ENCODE assay signal across 8 mouse cellular contexts in genomic region chr1:106796987-106797779, GRCm38 (mm10). TPM values are rescaled to one million over a fixed set of nuclear protein-coding genes. Genes with fewer than 3 reads are reported as not detected.
DNase-seq lines count a peak whose midpoint lies in the region; ATAC-seq and TF ChIP-seq lines count a peak whose summit lies in the region.

No protein-coding gene starts in this region.

- no peak for TF ChIP-seq CTCF in kidney, adult 2 months (conservative IDR thresholded peaks at IDR 0.05; ENCODE audit: insufficient read depth, insufficient read length, low read depth, low read length)

- H3K9me3 ChIP-seq in hindbrain, embryonic 14.5 days (ENCODE audit: control insufficient read depth, low read length) = no peaks in the 10 kb centered on the region
- H3K9me3 ChIP-seq in midbrain, embryonic 13.5 days = no peaks in the 10 kb centered on the region

- H3K27me3 ChIP-seq in kidney, adult 2 months (replicated peaks; ENCODE audit: control insufficient read depth, insufficient read depth, low read length) = no peaks in the 10 kb centered on the region
- no peaks in the 10 kb centered on the region for H3K27me3 ChIP-seq in hindbrain, embryonic 14.5 days (ENCODE audit: control insufficient read depth, insufficient read depth, low read length)
- H3K27me3 ChIP-seq in midbrain, embryonic 13.5 days = no peaks in the 10 kb centered on the region

- H3K4me3 ChIP-seq in kidney, adult 2 months (ENCODE audit: insufficient read depth, low read depth, low read length) = peak overlapping the region; percentile 95; the same call in 1 of the 2 replicates
- H3K4me3 ChIP-seq in brown adipose tissue, adult 24 weeks (ENCODE audit: insufficient read depth, low read depth, low read length) = peak overlapping the region; percentile 43; the same call in 1 of the 2 replicates
- peak overlapping the region; percentile 80 for H3K4me3 ChIP-seq in hindbrain, embryonic 14.5 days (replicated peaks; ENCODE audit: low read length)
- H3K4me3 ChIP-seq in midbrain, embryonic 13.5 days (replicated peaks) = peak overlapping the region; percentile 100

- 0 out of 2 replicates have a peak overlapping the region, but pooled peaks have one; percentile 34 for H3K9ac ChIP-seq in hindbrain, embryonic 14.5 days
- H3K9ac ChIP-seq in midbrain, embryonic 13.5 days (replicated peaks) = 0 out of 2 replicates have a peak overlapping the region, but pooled peaks have one; percentile 97

- peak overlapping the region; percentile 62 for H3K4me2 ChIP-seq in hindbrain, embryonic 14.5 days (replicated peaks)
- peak overlapping the region; percentile 72 for H3K4me2 ChIP-seq in midbrain, embryonic 13.5 days (replicated peaks)

- no peaks in the 10 kb centered on the region for H3K36me3 ChIP-seq in kidney, adult 2 months (ENCODE audit: control insufficient read depth, insufficient read depth, low read length)
- H3K36me3 ChIP-seq in hindbrain, embryonic 14.5 days (replicated peaks; ENCODE audit: control insufficient read depth, insufficient read depth) = no peaks in the 10 kb centered on the region
- H3K36me3 ChIP-seq in midbrain, embryonic 13.5 days = no peaks in the 10 kb centered on the region

- no peak for DNase-seq in kidney, adult 2 months
- DNase-seq in kidney, adult 9 months = no peak
- no peak for DNase-seq in hindbrain, embryonic 14.5 days (ENCODE audit: low spot score)
- DNase-seq in adrenal gland, postnatal 14 days = no peak
- DNase-seq in adrenal gland, postnatal 25 days = no peak
- no peak for DNase-seq in cerebellum, postnatal 14 days

- WGBS in kidney, adult 2 months = 60% methylated on average over 7 of the region's 7 CpGs
- WGBS in hindbrain, embryonic 14.5 days = 64% methylated on average over 7 of the region's 7 CpGs
- WGBS in midbrain, embryonic 13.5 days = 62% methylated on average over 7 of the region's 7 CpGs

- no peak for TF ChIP-seq POLR2A in kidney, adult 2 months (IDR thresholded peaks at IDR 0.05; ENCODE audit: low read depth, low read length)

- H3K27ac ChIP-seq in kidney, adult 2 months (ENCODE audit: insufficient read depth, low read depth, low read length) = no peak overlapping the region
- no peak overlapping the region for H3K27ac ChIP-seq in brown adipose tissue, adult 24 weeks (replicated peaks; ENCODE audit: low read depth, low read length)
- H3K27ac ChIP-seq in hindbrain, embryonic 14.5 days = no peak overlapping the region
- no peak overlapping the region for H3K27ac ChIP-seq in midbrain, embryonic 13.5 days

- ATAC-seq in hindbrain, embryonic 14.5 days (ENCODE audit: low FRiP score) = peak; percentile 28
- ATAC-seq in midbrain, embryonic 13.5 days = peak; percentile 48

- peaks cover 3% of the 10 kb centered on the region for H3K4me1 ChIP-seq in kidney, adult 2 months (ENCODE audit: control insufficient read depth, insufficient read depth, low read length)
- peaks cover 5% of the 10 kb centered on the region; the same call in 1 of the 2 replicates for H3K4me1 ChIP-seq in brown adipose tissue, adult 24 weeks (ENCODE audit: control insufficient read depth, insufficient read depth, insufficient read length, low read length)
- H3K4me1 ChIP-seq in hindbrain, embryonic 14.5 days (replicated peaks; ENCODE audit: control insufficient read depth, insufficient read depth, low read length) = peaks cover 22% of the 10 kb centered on the region
- peaks cover 30% of the 10 kb centered on the region for H3K4me1 ChIP-seq in midbrain, embryonic 13.5 days (replicated peaks)

RNA-seq across cellular contexts. Expression of gene Vps4b, which starts 0.7 kb away (rescaled TPM):
- polyA plus RNA-seq in kidney, adult 2 months (2012; rRNA removed) = 13.3 and 16.0 TPM in 2 replicates
- 29.6 and 44.8 TPM in 2 replicates for polyA plus RNA-seq in brown adipose tissue, adult 24 weeks (2012; ENCODE audit: insufficient read depth, insufficient read length, missing spikeins)
- 36.0 and 39.4 TPM in 2 replicates for polyA plus RNA-seq in hindbrain, embryonic 14.5 days (2014; fragmentation: Nextera tagmentation; extraction: Ambion mirVana)
- polyA plus RNA-seq in midbrain, embryonic 13.5 days (2015; fragmentation: Nextera tagmentation; extraction: Ambion mirVana) = 40.4 and 42.7 TPM in 2 replicates
- total RNA-seq in adrenal gland, postnatal 14 days (2021) = 87.3 and 92.2 TPM in 2 replicates
- total RNA-seq in adrenal gland, postnatal 25 days (2021) = 110 and 111 TPM in 2 replicates

RNA-seq across cellular contexts. Expression of gene Kdsr, which starts 37.7 kb away (rescaled TPM):
- polyA plus RNA-seq in kidney, adult 2 months (2012; rRNA removed) = 7.6 and 13.3 TPM in 2 replicates
- polyA plus RNA-seq in brown adipose tissue, adult 24 weeks (2012; ENCODE audit: insufficient read depth, insufficient read length, missing spikeins) = 16.1 and 34.1 TPM in 2 replicates
- polyA plus RNA-seq in hindbrain, embryonic 14.5 days (2014; fragmentation: Nextera tagmentation; extraction: Ambion mirVana) = 15.2 and 16.1 TPM in 2 replicates
- 13.0 and 13.3 TPM in 2 replicates for polyA plus RNA-seq in midbrain, embryonic 13.5 days (2015; fragmentation: Nextera tagmentation; extraction: Ambion mirVana)
- total RNA-seq in adrenal gland, postnatal 14 days (2021) = 27.7 and 29.2 TPM in 2 replicates
- total RNA-seq in adrenal gland, postnatal 25 days (2021) = 31.1 and 52.3 TPM in 2 replicates

Comparison
In these comparisons a context has a peak if more than half of its experiments do, and no peak if none do; other contexts are left out.
1. H3K4me3 ChIP-seq: peak in every context shown above with its lines; median percentile 100 in midbrain, embryonic 13.5 days; 95 in kidney, adult 2 months; 80 in hindbrain, embryonic 14.5 days; 43 in brown adipose tissue, adult 24 weeks.